29 mouse cellular contexts compared by ENCODE assay signal in the genomic region with DNA sequence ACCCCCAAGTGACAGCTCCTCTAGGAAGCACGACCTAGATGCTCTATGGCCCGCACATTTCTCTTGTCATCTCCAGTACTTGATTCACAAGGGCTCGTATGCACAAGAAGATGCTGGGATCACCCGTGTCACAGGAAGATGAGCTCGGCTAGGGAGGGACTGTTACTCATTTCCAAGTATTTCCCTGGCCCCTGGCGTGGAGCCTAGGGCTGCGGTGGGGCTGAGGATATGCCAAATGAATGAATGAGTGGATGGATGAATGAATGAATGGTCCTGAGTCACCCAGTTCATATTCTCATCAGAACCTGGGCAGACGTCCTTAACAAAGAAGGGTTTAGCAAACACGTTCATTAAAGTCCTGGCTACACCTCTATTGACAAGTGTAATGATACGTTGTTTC. TPM values are rescaled to one million over a fixed set of nuclear protein-coding genes. Genes with fewer than 3 reads are reported as not detected.
"Had no signal": no experiment of that assay in that cellular context is flagged by ENCODE, and none has a peak within 500 bp of the region (broad histone marks: within the 10 kb centered on the region; RNA-seq: fewer than 3 reads in every experiment).

No protein-coding gene starts in this region.

- ATAC-seq: forebrain, embryonic 13.5 days; forebrain, embryonic 15.5 days; forebrain, embryonic 16.5 days; forebrain, postnatal 0 days had no signal

- H3K9me3 ChIP-seq: embryonic facial prominence, embryonic 10.5 days; embryonic facial prominence, embryonic 12.5 days; embryonic facial prominence, embryonic 13.5 days; embryonic facial prominence, embryonic 15.5 days; forebrain, embryonic 10.5 days; forebrain, embryonic 12.5 days; forebrain, embryonic 13.5 days; forebrain, embryonic 15.5 days; heart, embryonic 10.5 days had no signal

- H3K36me3 ChIP-seq: embryonic facial prominence, embryonic 10.5 days; embryonic facial prominence, embryonic 12.5 days; embryonic facial prominence, embryonic 13.5 days; embryonic facial prominence, embryonic 15.5 days; forebrain, embryonic 10.5 days; forebrain, embryonic 12.5 days; forebrain, embryonic 15.5 days; heart, embryonic 10.5 days had no signal

- H3K27ac ChIP-seq: embryonic facial prominence, embryonic 10.5 days; embryonic facial prominence, embryonic 12.5 days; embryonic facial prominence, embryonic 13.5 days; embryonic facial prominence, embryonic 15.5 days; forebrain, embryonic 10.5 days; forebrain, embryonic 13.5 days; forebrain, embryonic 15.5 days; gastrocnemius, adult 2 months; heart, adult 2 months; heart, embryonic 10.5 days had no signal

- H3K9ac ChIP-seq: embryonic facial prominence, embryonic 12.5 days; embryonic facial prominence, embryonic 13.5 days; embryonic facial prominence, embryonic 15.5 days; forebrain, embryonic 12.5 days; forebrain, embryonic 13.5 days; forebrain, embryonic 15.5 days; forebrain, postnatal 0 days had no signal

- H3K4me3 ChIP-seq: embryonic facial prominence, embryonic 10.5 days; embryonic facial prominence, embryonic 12.5 days; embryonic facial prominence, embryonic 13.5 days; embryonic facial prominence, embryonic 15.5 days; erythroblast, embryonic 14.5 days; forebrain, embryonic 10.5 days; forebrain, embryonic 12.5 days; forebrain, embryonic 13.5 days; forebrain, embryonic 15.5 days; gastrocnemius, adult 2 months; heart, adult 2 months; heart, embryonic 10.5 days had no signal

- H3K27me3 ChIP-seq: embryonic facial prominence, embryonic 12.5 days; forebrain, embryonic 13.5 days had no signal

- H3K4me2 ChIP-seq: embryonic facial prominence, embryonic 12.5 days; embryonic facial prominence, embryonic 13.5 days; embryonic facial prominence, embryonic 15.5 days; forebrain, embryonic 12.5 days; forebrain, embryonic 13.5 days; forebrain, embryonic 15.5 days; heart, embryonic 11.5 days had no signal

- DNase-seq: cerebellum, adult 9-11 months; cerebellum, postnatal 10 days; cerebellum, postnatal 14 days; cerebellum, postnatal 25 days; cerebellum, postnatal 36 days; embryo, embryonic 11 days; forebrain, postnatal 0 days; gastrocnemius, adult 2 months; gastrocnemius, postnatal 10 days; gastrocnemius, postnatal 14 days; gastrocnemius, postnatal 25 days; gastrocnemius, postnatal 36 days; heart, adult 18-20 months; heart, adult 2 months had no signal

- H3K4me1 ChIP-seq: forebrain, embryonic 15.5 days had no signal

RNA-seq across cellular contexts. Expression of a gene that starts 18.6 kb away (rescaled TPM):
- polyA plus RNA-seq: embryonic facial prominence, embryonic 10.5 days; embryonic facial prominence, embryonic 11.5 days; embryonic facial prominence, embryonic 12.5 days; embryonic facial prominence, embryonic 13.5 days; embryonic facial prominence, embryonic 15.5 days; erythroblast, embryonic 14.5 days; forebrain, embryonic 10.5 days; forebrain, embryonic 11.5 days; forebrain, embryonic 12.5 days; forebrain, embryonic 13.5 days; forebrain, embryonic 15.5 days; forebrain, embryonic 16.5 days; forebrain, postnatal 0 days; heart, embryonic 11.5 days had no signal

RNA-seq across cellular contexts. Expression of a gene that starts 30.3 kb away (rescaled TPM):
- polyA plus RNA-seq: embryonic facial prominence, embryonic 10.5 days; embryonic facial prominence, embryonic 11.5 days; erythroblast, embryonic 14.5 days; forebrain, embryonic 10.5 days; forebrain, embryonic 15.5 days had no signal

RNA-seq across cellular contexts. Expression of a gene that starts 32.3 kb away (rescaled TPM):
- polyA plus RNA-seq: erythroblast, embryonic 14.5 days had no signal

RNA-seq across cellular contexts. Expression of a gene that starts 41.0 kb away (rescaled TPM):
- polyA plus RNA-seq: embryonic facial prominence, embryonic 10.5 days; embryonic facial prominence, embryonic 11.5 days; embryonic facial prominence, embryonic 13.5 days; embryonic facial prominence, embryonic 14.5 days; embryonic facial prominence, embryonic 15.5 days; erythroblast, embryonic 14.5 days; forebrain, embryonic 10.5 days; forebrain, embryonic 11.5 days; forebrain, embryonic 12.5 days; forebrain, embryonic 13.5 days; forebrain, embryonic 15.5 days; forebrain, embryonic 16.5 days; forebrain, postnatal 0 days; heart, embryonic 10.5 days; heart, embryonic 11.5 days had no signal
